Mouse (Mus musculus) brain, embryonic 18.5 days (tissue): ENCODE results near the gene Rft1.
"Not testable (repeated sequence)": the region's sequence is repeated elsewhere in the genome, so short reads cannot be mapped to it uniquely, and the experiment has no call there.

Experiments
- DNase-seq: peaks from one replicate; pipeline ENCODE4 v3.0.0-alpha.2; 2012; ENCODE audit warnings: low read depth, low spot score

Rft1 gene

GRCm38 (mm10) chr14:30671095-30671985 is 17.2 kb downstream of the Rft1 start:
- no peak for DNase-seq

- peak; percentile 67 for DNase-seq
These were observed 17.8 kb downstream of the Rft1 start for GRCm38 (mm10) chr14:30671986-30672312.

- DNase-seq = no peak
These were observed 20.8 kb downstream of the Rft1 start for GRCm38 (mm10) chr14:30674947-30675346.

- DNase-seq = no peak
These were observed 28.0 kb downstream of the Rft1 start for GRCm38 (mm10) chr14:30682131-30682530.

- no peak for DNase-seq
These were observed 36.5 kb downstream of the Rft1 start for GRCm38 (mm10) chr14:30690685-30691084.

- DNase-seq = no peak
These were observed 38.3 kb downstream of the Rft1 start for GRCm38 (mm10) chr14:30692439-30692838.

GRCm38 (mm10) chr14:30694786-30695185 is 40.6 kb downstream of the Rft1 start:
- no peak for DNase-seq

- no peak for DNase-seq
These were observed 41.4 kb downstream of the Rft1 start for GRCm38 (mm10) chr14:30695609-30696008.

GRCm38 (mm10) chr14:30697407-30698052 is 43.4 kb downstream of the Rft1 start:
- no peak for DNase-seq

- DNase-seq = no peak
These were observed 45.5 kb downstream of the Rft1 start for GRCm38 (mm10) chr14:30699656-30700055.

- no peak for DNase-seq
These were observed 48.4 kb downstream of the Rft1 start for GRCm38 (mm10) chr14:30702512-30702911.

- no peak for DNase-seq
These were observed 48.9 kb downstream of the Rft1 start for GRCm38 (mm10) chr14:30703079-30703478.

- DNase-seq = no peak
These were observed 50.1 kb downstream of the Rft1 start for GRCm38 (mm10) chr14:30704098-30704855.

GRCm38 (mm10) chr14:30711892-30712291 is 57.7 kb downstream of the Rft1 start:
- no peak for DNase-seq

GRCm38 (mm10) chr14:30713769-30714168 is 59.6 kb downstream of the Rft1 start:
- DNase-seq = no peak

- peak; percentile 72 for DNase-seq
These were observed 60.8 kb downstream of the Rft1 start, which contains the start of gene Sfmbt1 for GRCm38 (mm10) chr14:30714799-30715617. Gene Sfmbt1, plus strand, starts transcription at chr14:30714849.

- no peak for DNase-seq
These were observed 61.5 kb downstream of the Rft1 start for GRCm38 (mm10) chr14:30715618-30716050.

- DNase-seq = no peak
These were observed 62.1 kb downstream of the Rft1 start for GRCm38 (mm10) chr14:30716051-30716952.

GRCm38 (mm10) chr14:30716953-30717285 is 62.8 kb downstream of the Rft1 start:
- no peak for DNase-seq

GRCm38 (mm10) chr14:30718696-30719095 is 64.5 kb downstream of the Rft1 start:
- DNase-seq = not testable (repeated sequence)
